Mouse (Mus musculus) C2C12 (cell line): Measurements from ENCODE around the gene B4galt3.

Source experiments
- CTCF ChIP-seq: IDR thresholded peaks from one replicate; pipeline ENCODE4 v1.5.1; 2011; ENCODE audit not compliant: control insufficient read depth, insufficient read depth, insufficient read length
- FOSL1 ChIP-seq: IDR thresholded peaks from one replicate; pipeline ENCODE4 v1.8.0; 2011; ENCODE audit warnings: mild to moderate bottlenecking, low read length; ENCODE audit not compliant: poor library complexity, insufficient read depth, severe bottlenecking
- MYOG ChIP-seq: IDR thresholded peaks from one replicate; pipeline ENCODE4 v1.6.1; 2011; ENCODE audit not compliant: control insufficient read depth, insufficient read length; ENCODE audit errors: extremely low read depth
- USF1 ChIP-seq: IDR thresholded peaks from one replicate; pipeline ENCODE4 v1.6.1; 2011; ENCODE audit warnings: low read depth, mild to moderate bottlenecking, control low read depth, moderate library complexity

GRCm38 (mm10) chr1:171247453-171247841, 22.7 kb upstream of the B4galt3 start:
- TF ChIP-seq USF1, result no peak
- no peak for TF ChIP-seq FOSL1
- no peak for TF ChIP-seq CTCF
- TF ChIP-seq MYOG, result no peak
